Mouse (Mus musculus) ovary, adult 18-20 months (tissue): ENCODE measurements around the gene Cela1.

ENCODE experiments used
- DNase-seq: peaks from one replicate; pipeline ENCODE4 v3.0.0; 2022; ENCODE audit warnings: low spot score, mixed read lengths

Cela1 gene

GRCm38 (mm10) chr15:100687430-100687971, at the start of gene Cela1:
Cela1 (minus strand) TSS chr15:100687921.
- no peak for DNase-seq

GRCm38 (mm10) chr15:100735953-100736300, 48.2 kb upstream of the Cela1 start:
- DNase-seq = no peak

- no peak for DNase-seq
Measured at GRCm38 (mm10) chr15:100735095-100735952, 47.6 kb upstream of the Cela1 start.

GRCm38 (mm10) chr15:100732580-100732979, 44.9 kb upstream of the Cela1 start:
- peak; percentile 24 for DNase-seq

- DNase-seq = no peak
Measured at GRCm38 (mm10) chr15:100731081-100731480, 43.4 kb upstream of the Cela1 start.

- DNase-seq = no peak
Measured at GRCm38 (mm10) chr15:100729281-100729985, 41.7 kb upstream of the Cela1 start, which contains the start of gene Galnt6. Galnt6 (minus strand) TSS chr15:100729376.

GRCm38 (mm10) chr15:100728586-100728985, 40.9 kb upstream of the Cela1 start:
- DNase-seq = no peak

GRCm38 (mm10) chr15:100727834-100728233, 40.1 kb upstream of the Cela1 start:
- no peak for DNase-seq

- DNase-seq = no peak
Measured at GRCm38 (mm10) chr15:100726721-100727120, 39.0 kb upstream of the Cela1 start.

- DNase-seq = no peak
Measured at GRCm38 (mm10) chr15:100723505-100723904, 35.8 kb upstream of the Cela1 start.

- no peak for DNase-seq
Measured at GRCm38 (mm10) chr15:100722564-100722963, 34.8 kb upstream of the Cela1 start.

GRCm38 (mm10) chr15:100722026-100722425, 34.3 kb upstream of the Cela1 start:
- no peak for DNase-seq

- no peak for DNase-seq
Measured at GRCm38 (mm10) chr15:100721445-100721844, 33.7 kb upstream of the Cela1 start.

- no peak for DNase-seq
Measured at GRCm38 (mm10) chr15:100720066-100720465, 32.3 kb upstream of the Cela1 start.

- no peak for DNase-seq
Measured at GRCm38 (mm10) chr15:100719217-100719616, 31.5 kb upstream of the Cela1 start.

- no peak for DNase-seq
Measured at GRCm38 (mm10) chr15:100718572-100718971, 30.9 kb upstream of the Cela1 start.

GRCm38 (mm10) chr15:100717933-100718332, 30.2 kb upstream of the Cela1 start:
- DNase-seq = no peak

- DNase-seq = no peak
Measured at GRCm38 (mm10) chr15:100715399-100715993, 27.8 kb upstream of the Cela1 start.

- DNase-seq = no peak
Measured at GRCm38 (mm10) chr15:100714470-100714869, 26.7 kb upstream of the Cela1 start.

GRCm38 (mm10) chr15:100710838-100711237, 23.1 kb upstream of the Cela1 start:
- no peak for DNase-seq

- no peak for DNase-seq
Measured at GRCm38 (mm10) chr15:100708433-100709078, 20.8 kb upstream of the Cela1 start.

GRCm38 (mm10) chr15:100706226-100706625, 18.5 kb upstream of the Cela1 start:
- DNase-seq = no peak
